Mouse (Mus musculus) ES-Bruce4 (cell line): ENCODE data around the gene Slc7a3. TPM values are rescaled to one million over a fixed set of nuclear protein-coding genes. Genes with fewer than 3 reads are reported as not detected.
"Not testable (repeated sequence)": the region's sequence is repeated elsewhere in the genome, so short reads cannot be mapped to it uniquely, and the experiment has no call there.

Experiments
- H3K27ac ChIP-seq: 2 replicates; pipeline ENCODE4 v1.5.1; 2012; ENCODE audit warnings: low read length, inconsistent platforms; ENCODE audit not compliant: insufficient read depth
- H3K27me3 ChIP-seq: 2 replicates; pipeline ENCODE4 v1.6.1; 2012; ENCODE audit warnings: mild to moderate bottlenecking, low read length, inconsistent platforms; ENCODE audit not compliant: control insufficient read depth, poor library complexity, insufficient read depth, severe bottlenecking
- H3K36me3 ChIP-seq: 2 replicates; pipeline ENCODE4 v1.6.1; 2012; ENCODE audit warnings: inconsistent platforms, mild to moderate bottlenecking, low read length, moderate library complexity; ENCODE audit not compliant: control insufficient read depth, poor library complexity, insufficient read depth, severe bottlenecking
- H3K4me1 ChIP-seq: one replicate; pipeline ENCODE4 v1.8.1; 2011; ENCODE audit warnings: low read length; ENCODE audit not compliant: control insufficient read depth, insufficient read depth
- H3K4me3 ChIP-seq: 2 replicates; pipeline ENCODE4 v1.5.1; 2011; ENCODE audit warnings: low read depth, mild to moderate bottlenecking, low read length
- H3K9ac ChIP-seq: 2 replicates; pipeline ENCODE4 v1.6.1; 2012; ENCODE audit warnings: low read depth, mild to moderate bottlenecking, inconsistent platforms; ENCODE audit not compliant: poor library complexity, severe bottlenecking
- H3K9me3 ChIP-seq: replicated peaks from 2 replicates; pipeline ENCODE4 v1.6.1; 2012; ENCODE audit warnings: mild to moderate bottlenecking, low read length, inconsistent platforms; ENCODE audit not compliant: control insufficient read depth, poor library complexity, insufficient read depth, severe bottlenecking
- CTCF ChIP-seq: IDR thresholded peaks from one replicate; pipeline ENCODE4 v1.8.1; 2011; ENCODE audit warnings: low read depth, low read length
- EP300 ChIP-seq: IDR thresholded peaks from 2 replicates; pipeline ENCODE4 v1.6.1; 2011; ENCODE audit warnings: low read depth, low read length; ENCODE audit not compliant: insufficient read depth
- POLR2A ChIP-seq: IDR thresholded peaks from one replicate; pipeline ENCODE4 v1.8.1; 2011; ENCODE audit warnings: low read length; ENCODE audit not compliant: insufficient read depth
- polyA plus RNA-seq: library from polyadenylated mRNA; stranded (reverse); fragments of >200 nt; gene quantifications from 2 replicates; pipeline ENCODE4 v1.2.4, GENCODE M21; 2011; ENCODE audit warnings: low read depth; ENCODE audit not compliant: missing spikeins, insufficient read depth, insufficient read length

The Slc7a3 gene
- polyA plus RNA-seq, 1 experiment = 44.5 TPM

- Histone ChIP-seq H3K27ac (no peak overlapping the region), H3K4me1 (no peaks in the 10 kb centered on the region), H3K36me3 (no peaks in the 10 kb centered on the region), H3K4me3 (no peak overlapping the region), H3K27me3 (no peaks in the 10 kb centered on the region), H3K9ac (no peak overlapping the region), H3K9me3 (no peaks in the 10 kb centered on the region)
- TF ChIP-seq POLR2A = no peak
- TF ChIP-seq EP300 = no peak
- TF ChIP-seq CTCF = no peak
These were observed 34.7 kb upstream of the Slc7a3 start for GRCm38 (mm10) chrX:101120546-101120945.

GRCm38 (mm10) chrX:101085211-101085610 is 609 bp downstream of the Slc7a3 start:
- Histone ChIP-seq H3K9ac (peak overlapping the region; percentile 95), H3K36me3 (peaks cover 21% of the 10 kb centered on the region), H3K4me3 (peak overlapping the region; percentile 96), H3K27ac (peak overlapping the region; percentile 98)
- not testable (repeated sequence) for H3K27me3 ChIP-seq, H3K4me1 ChIP-seq, H3K9me3 ChIP-seq

- Histone ChIP-seq H3K9ac (peak overlapping the region; percentile 95), H3K9me3 (no peaks in the 10 kb centered on the region), H3K27me3 (no peaks in the 10 kb centered on the region), H3K4me1 (no peaks in the 10 kb centered on the region), H3K4me3 (peak overlapping the region; percentile 96), H3K36me3 (peaks cover 31% of the 10 kb centered on the region), H3K27ac (peak overlapping the region; percentile 98)
- TF ChIP-seq POLR2A (no peak), EP300 (peak; percentile 72; the same call in 1 of the 2 replicates)
These were observed 1.6 kb downstream of the Slc7a3 start for GRCm38 (mm10) chrX:101084192-101084591.

GRCm38 (mm10) chrX:101065245-101065644 is 20.6 kb downstream of the Slc7a3 start:
- H3K4me3 ChIP-seq = no peak overlapping the region
- H3K27me3 ChIP-seq = no peaks in the 10 kb centered on the region; the same call in 1 of the 2 replicates
- no peak for TF ChIP-seq EP300
- no peak for TF ChIP-seq POLR2A
- TF ChIP-seq CTCF = no peak
- no peaks in the 10 kb centered on the region for H3K36me3 ChIP-seq
- H3K27ac ChIP-seq = no peak overlapping the region
- no peaks in the 10 kb centered on the region for H3K9me3 ChIP-seq
- H3K9ac ChIP-seq = no peak overlapping the region
- no peaks in the 10 kb centered on the region for H3K4me1 ChIP-seq

- Histone ChIP-seq H3K9me3 (no peaks in the 10 kb centered on the region), H3K36me3 (no peaks in the 10 kb centered on the region), H3K27ac (no peak overlapping the region), H3K4me3 (no peak overlapping the region), H3K4me1 (no peaks in the 10 kb centered on the region), H3K9ac (no peak overlapping the region), H3K27me3 (no peaks in the 10 kb centered on the region; the same call in 1 of the 2 replicates)
- TF ChIP-seq CTCF (no peak), POLR2A (no peak), EP300 (no peak)
These were observed 22.3 kb downstream of the Slc7a3 start for GRCm38 (mm10) chrX:101063503-101063902.

- H3K27ac ChIP-seq = no peak within 1 kb of the TSS
- no peaks in the 10 kb centered on the region for H3K9me3 ChIP-seq
- no peak for TF ChIP-seq EP300
- no peak for TF ChIP-seq POLR2A
- TF ChIP-seq CTCF = no peak
- peak within 1 kb of the TSS; percentile 33; the same call in 1 of the 2 replicates for H3K4me3 ChIP-seq
- no peaks in the 10 kb centered on the region for H3K36me3 ChIP-seq
- H3K27me3 ChIP-seq = no peaks in the 10 kb centered on the region; the same call in 1 of the 2 replicates
- no peak within 1 kb of the TSS for H3K9ac ChIP-seq
- H3K4me1 ChIP-seq = no peaks in the 10 kb centered on the region
These were observed 26.3 kb downstream of the Slc7a3 start, which contains the start of gene Tex11 for GRCm38 (mm10) chrX:101059541-101059940. Gene Tex11 (minus strand): TSS chrX:101059667.

Other genes with a start within 250 kb of the Slc7a3 start
- gene Tex11, start 26.4 kb downstream of the Slc7a3 start, polyA plus RNA-seq = 1.8 and 1.9 TPM in 2 replicates
- 49.9 and 56.6 TPM in 2 replicates for gene Snx12, start 136.5 kb upstream of the Slc7a3 start, polyA plus RNA-seq
- 45.6 and 50.1 TPM in 2 replicates for gene Foxo4, start 168.5 kb upstream of the Slc7a3 start, polyA plus RNA-seq
- not detected in 2 replicates for gene Gm614, start 178.0 kb upstream of the Slc7a3 start, polyA plus RNA-seq
- 0.40 and 0.84 TPM in 2 replicates for gene Il2rg, start 182.2 kb upstream of the Slc7a3 start, polyA plus RNA-seq
- not detected in 2 replicates for gene Gm20489, start 183.0 kb upstream of the Slc7a3 start, polyA plus RNA-seq
- gene Med12, start 188.0 kb upstream of the Slc7a3 start, polyA plus RNA-seq = 38.6 and 41.7 TPM in 2 replicates
- 0.58 and 0.70 TPM in 2 replicates for gene Nlgn3, start 213.1 kb upstream of the Slc7a3 start, polyA plus RNA-seq